ENCODE assay signal across 9 mouse cellular contexts in genomic region chr8:70331526-70331925, GRCm38 (mm10). TPM values are rescaled to one million over a fixed set of nuclear protein-coding genes. Genes with fewer than 3 reads are reported as not detected.
DNase-seq lines count a peak whose midpoint lies in the region; ATAC-seq lines count a peak whose summit lies in the region.
"Had no signal": no experiment of that assay in that cellular context is flagged by ENCODE, and none has a peak within 500 bp of the region (broad histone marks: within the 10 kb centered on the region; RNA-seq: fewer than 3 reads in every experiment).

No protein-coding gene starts in this region.

- intact Hi-C loops in heart, postnatal 10 days (cut with DNase I) = no loop called here

- no peak overlapping the region for H3K9ac ChIP-seq in intestine, embryonic 14.5 days (ENCODE audit: low read length)
- no peak overlapping the region for H3K9ac ChIP-seq in intestine, embryonic 15.5 days
- H3K9ac ChIP-seq in embryonic facial prominence, embryonic 11.5 days (replicated peaks; ENCODE audit: low read length) = no peak overlapping the region
- H3K9ac ChIP-seq in neural tube, embryonic 13.5 days = peak overlapping the region; percentile 43; the same call in 1 of the 2 replicates

- no peak for ATAC-seq in intestine, embryonic 14.5 days (replicated peaks; ENCODE audit: low FRiP score, low TSS enrichment, low read depth)
- ATAC-seq in intestine, embryonic 15.5 days = no peak
- no peak for ATAC-seq in embryonic facial prominence, embryonic 11.5 days (replicated peaks; ENCODE audit: insufficient number of reproducible peaks, low FRiP score, low TSS enrichment, low read depth)
- ATAC-seq in neural tube, embryonic 13.5 days (ENCODE audit: low read depth) = no peak

- H3K27me3 ChIP-seq in intestine, embryonic 14.5 days (replicated peaks; ENCODE audit: control insufficient read depth, insufficient read depth, low read length) = no peaks in the 10 kb centered on the region
- H3K27me3 ChIP-seq in intestine, embryonic 15.5 days (replicated peaks) = peaks cover 3% of the 10 kb centered on the region; the same call in 1 of the 2 replicates
- H3K27me3 ChIP-seq in embryonic facial prominence, embryonic 11.5 days (ENCODE audit: control insufficient read depth, insufficient read depth, low read length) = no peaks in the 10 kb centered on the region
- peaks cover 11% of the 10 kb centered on the region; the same call in 1 of the 2 replicates for H3K27me3 ChIP-seq in limb, embryonic 10.5 days (ENCODE audit: low read depth, poor library complexity, severe bottlenecking)
- peaks cover 10% of the 10 kb centered on the region for H3K27me3 ChIP-seq in neural tube, embryonic 13.5 days

- no peaks in the 10 kb centered on the region; the same call in 1 of the 2 replicates for H3K9me3 ChIP-seq in intestine, embryonic 14.5 days (ENCODE audit: control insufficient read depth, low read length)
- H3K9me3 ChIP-seq in intestine, embryonic 15.5 days = no peaks in the 10 kb centered on the region
- H3K9me3 ChIP-seq in embryonic facial prominence, embryonic 11.5 days (replicated peaks; ENCODE audit: control insufficient read depth, low read length) = no peaks in the 10 kb centered on the region
- H3K9me3 ChIP-seq in limb, embryonic 10.5 days (replicated peaks) = no peaks in the 10 kb centered on the region
- H3K9me3 ChIP-seq in neural tube, embryonic 13.5 days = no peaks in the 10 kb centered on the region

- 78% methylated on average over 19 of the region's 19 CpGs for WGBS in intestine, embryonic 14.5 days
- 79% methylated on average over 19 of the region's 19 CpGs for WGBS in intestine, embryonic 15.5 days
- WGBS in embryonic facial prominence, embryonic 11.5 days = 64% methylated on average over 19 of the region's 19 CpGs
- WGBS in limb, embryonic 10.5 days = 72% methylated on average over 19 of the region's 19 CpGs
- 63% methylated on average over 19 of the region's 19 CpGs for WGBS in neural tube, embryonic 13.5 days

- peaks cover 57% of the 10 kb centered on the region for H3K36me3 ChIP-seq in intestine, embryonic 14.5 days (ENCODE audit: control insufficient read depth, insufficient read depth, low read length)
- peaks cover 51% of the 10 kb centered on the region for H3K36me3 ChIP-seq in intestine, embryonic 15.5 days
- peaks cover 23% of the 10 kb centered on the region for H3K36me3 ChIP-seq in embryonic facial prominence, embryonic 11.5 days (replicated peaks; ENCODE audit: control insufficient read depth, insufficient read depth, low read depth, low read length)
- peaks cover 71% of the 10 kb centered on the region for H3K36me3 ChIP-seq in limb, embryonic 10.5 days
- H3K36me3 ChIP-seq in neural tube, embryonic 13.5 days = peaks cover 96% of the 10 kb centered on the region

- H3K4me3 ChIP-seq in intestine, embryonic 14.5 days (ENCODE audit: low read depth, low read length) = no peak overlapping the region
- H3K4me3 ChIP-seq in intestine, embryonic 15.5 days (replicated peaks) = no peak overlapping the region
- H3K4me3 ChIP-seq in embryonic facial prominence, embryonic 11.5 days (ENCODE audit: low read depth, low read length) = no peak overlapping the region
- peak overlapping the region; percentile 39; the same call in 1 of the 2 replicates for H3K4me3 ChIP-seq in limb, embryonic 10.5 days
- H3K4me3 ChIP-seq in neural tube, embryonic 13.5 days = no peak overlapping the region

- H3K27ac ChIP-seq in intestine, embryonic 14.5 days (ENCODE audit: low read depth) = no peak overlapping the region
- no peak overlapping the region for H3K27ac ChIP-seq in intestine, embryonic 15.5 days
- no peak overlapping the region for H3K27ac ChIP-seq in embryonic facial prominence, embryonic 11.5 days (replicated peaks; ENCODE audit: low read depth, low read length)
- peak overlapping the region; percentile 57 for H3K27ac ChIP-seq in limb, embryonic 10.5 days
- H3K27ac ChIP-seq in neural tube, embryonic 13.5 days (replicated peaks) = peak overlapping the region; percentile 56; the same call in 1 of the 2 replicates
- H3K27ac ChIP-seq: stomach, postnatal 0 days had no signal

- peaks cover 14% of the 10 kb centered on the region for H3K4me1 ChIP-seq in intestine, embryonic 14.5 days (replicated peaks; ENCODE audit: control insufficient read depth, insufficient read depth, low read length)
- peaks cover 14% of the 10 kb centered on the region for H3K4me1 ChIP-seq in intestine, embryonic 15.5 days (replicated peaks)
- H3K4me1 ChIP-seq in embryonic facial prominence, embryonic 11.5 days (ENCODE audit: control insufficient read depth, insufficient read depth, low read length) = peaks cover 12% of the 10 kb centered on the region
- peaks cover 42% of the 10 kb centered on the region for H3K4me1 ChIP-seq in limb, embryonic 10.5 days
- H3K4me1 ChIP-seq in neural tube, embryonic 13.5 days (replicated peaks) = peaks cover 33% of the 10 kb centered on the region

- peak; percentile 61 for DNase-seq in intestine, embryonic 14.5 days (ENCODE audit: low spot score)
- DNase-seq in embryonic facial prominence, embryonic 11.5 days (ENCODE audit: low spot score) = peak; percentile 48
- DNase-seq in limb, embryonic 10.5 days (ENCODE audit: low spot score) = no peak
- no peak for DNase-seq in heart, postnatal 10 days
- DNase-seq in adrenal gland, adult 8-10 months = no peak
- no peak for DNase-seq in urinary bladder, adult 2 months (ENCODE audit: low spot score)

- no peak overlapping the region for H3K4me2 ChIP-seq in intestine, embryonic 14.5 days (ENCODE audit: low read length)
- H3K4me2 ChIP-seq in intestine, embryonic 15.5 days (replicated peaks) = no peak overlapping the region
- H3K4me2 ChIP-seq in embryonic facial prominence, embryonic 11.5 days (ENCODE audit: low read depth, low read length) = no peak overlapping the region
- H3K4me2 ChIP-seq in neural tube, embryonic 13.5 days = no peak overlapping the region

RNA-seq across cellular contexts. Expression of gene Gdf1, which starts 1.9 kb away (rescaled TPM):
- 1.8 and 2.1 TPM in 2 replicates for polyA plus RNA-seq in intestine, embryonic 14.5 days (2014; fragmentation: Nextera tagmentation; extraction: Ambion mirVana)
- polyA plus RNA-seq in intestine, embryonic 15.5 days (2015; fragmentation: Nextera tagmentation; extraction: Ambion mirVana) = 0.38 and 1.4 TPM in 2 replicates
- 0.22 and 3.1 TPM in 2 replicates for polyA plus RNA-seq in embryonic facial prominence, embryonic 11.5 days (2014; fragmentation: Nextera tagmentation; extraction: Ambion mirVana)
- 7.9 and 13.8 TPM in 2 replicates for polyA plus RNA-seq in limb, embryonic 10.5 days (2016; fragmentation: Nextera tagmentation; extraction: Ambion mirVana)
- 2.4 and 3.3 TPM in 2 replicates for polyA plus RNA-seq in neural tube, embryonic 13.5 days (2015; fragmentation: Nextera tagmentation; extraction: Ambion mirVana)
- under 1 TPM in 1 of 2 experiments, not detected in 1; 0.20 TPM for total RNA-seq in heart, postnatal 10 days (2021)
- 1 to 10 TPM in 2 of 4 experiments, under 1 TPM in 2; 0.70 to 1.6 (median 1.1) TPM for total RNA-seq in adrenal gland, adult 8-10 months (2022)
- 0.74 and 1.3 TPM in 2 replicates for polyA plus RNA-seq in urinary bladder, adult 2 months (2012; rRNA removed)

RNA-seq across cellular contexts. Expression of gene Cers1, which starts 16.0 kb away (rescaled TPM):
- polyA plus RNA-seq in intestine, embryonic 14.5 days (2014; fragmentation: Nextera tagmentation; extraction: Ambion mirVana) = 4.3 and 4.6 TPM in 2 replicates
- 3.6 TPM in 2 replicates for polyA plus RNA-seq in intestine, embryonic 15.5 days (2015; fragmentation: Nextera tagmentation; extraction: Ambion mirVana)
- 3.9 and 4.0 TPM in 2 replicates for polyA plus RNA-seq in embryonic facial prominence, embryonic 11.5 days (2014; fragmentation: Nextera tagmentation; extraction: Ambion mirVana)
- polyA plus RNA-seq in limb, embryonic 10.5 days (2016; fragmentation: Nextera tagmentation; extraction: Ambion mirVana) = 3.2 and 4.6 TPM in 2 replicates
- polyA plus RNA-seq in neural tube, embryonic 13.5 days (2015; fragmentation: Nextera tagmentation; extraction: Ambion mirVana) = 23.3 and 26.2 TPM in 2 replicates
- total RNA-seq in heart, postnatal 10 days (2021) = under 1 TPM; 0.57 to 0.67 TPM
- 1 to 10 TPM; 2.8 to 5.3 (median 4.1) TPM for total RNA-seq in adrenal gland, adult 8-10 months (2022)
- 1.3 and 2.1 TPM in 2 replicates for polyA plus RNA-seq in urinary bladder, adult 2 months (2012; rRNA removed)

RNA-seq across cellular contexts. Expression of gene Upf1, which starts 21.6 kb away (rescaled TPM):
- polyA plus RNA-seq in intestine, embryonic 14.5 days (2014; fragmentation: Nextera tagmentation; extraction: Ambion mirVana) = 16.6 and 19.4 TPM in 2 replicates
- 14.6 and 15.7 TPM in 2 replicates for polyA plus RNA-seq in intestine, embryonic 15.5 days (2015; fragmentation: Nextera tagmentation; extraction: Ambion mirVana)
- polyA plus RNA-seq in embryonic facial prominence, embryonic 11.5 days (2014; fragmentation: Nextera tagmentation; extraction: Ambion mirVana) = 20.4 and 21.0 TPM in 2 replicates
- polyA plus RNA-seq in limb, embryonic 10.5 days (2016; fragmentation: Nextera tagmentation; extraction: Ambion mirVana) = 25.6 and 26.7 TPM in 2 replicates
- polyA plus RNA-seq in neural tube, embryonic 13.5 days (2015; fragmentation: Nextera tagmentation; extraction: Ambion mirVana) = 16.3 and 17.3 TPM in 2 replicates
- 10 to 100 TPM; 40.8 to 48.8 TPM for total RNA-seq in heart, postnatal 10 days (2021)
- 10 to 100 TPM; 64.2 to 82.6 (median 76.1) TPM for total RNA-seq in adrenal gland, adult 8-10 months (2022)
- polyA plus RNA-seq in urinary bladder, adult 2 months (2012; rRNA removed) = 16.4 and 30.5 TPM in 2 replicates

RNA-seq across cellular contexts. Expression of gene Cope, which starts 29.2 kb away (rescaled TPM):
- polyA plus RNA-seq in intestine, embryonic 14.5 days (2014; fragmentation: Nextera tagmentation; extraction: Ambion mirVana) = 331 and 336 TPM in 2 replicates
- polyA plus RNA-seq in intestine, embryonic 15.5 days (2015; fragmentation: Nextera tagmentation; extraction: Ambion mirVana) = 331 and 429 TPM in 2 replicates
- 220 and 271 TPM in 2 replicates for polyA plus RNA-seq in embryonic facial prominence, embryonic 11.5 days (2014; fragmentation: Nextera tagmentation; extraction: Ambion mirVana)
- 293 and 321 TPM in 2 replicates for polyA plus RNA-seq in limb, embryonic 10.5 days (2016; fragmentation: Nextera tagmentation; extraction: Ambion mirVana)
- 271 and 278 TPM in 2 replicates for polyA plus RNA-seq in neural tube, embryonic 13.5 days (2015; fragmentation: Nextera tagmentation; extraction: Ambion mirVana)
- total RNA-seq in heart, postnatal 10 days (2021) = 100 to 1,000 TPM; 160 to 173 TPM
- 100 to 1,000 TPM; 190 to 236 (median 226) TPM for total RNA-seq in adrenal gland, adult 8-10 months (2022)
- 211 and 264 TPM in 2 replicates for polyA plus RNA-seq in urinary bladder, adult 2 months (2012; rRNA removed)

RNA-seq across cellular contexts. Expression of gene Ddx49, which starts 29.2 kb away (rescaled TPM):
- 47.5 and 49.7 TPM in 2 replicates for polyA plus RNA-seq in intestine, embryonic 14.5 days (2014; fragmentation: Nextera tagmentation; extraction: Ambion mirVana)
- 45.8 and 52.7 TPM in 2 replicates for polyA plus RNA-seq in intestine, embryonic 15.5 days (2015; fragmentation: Nextera tagmentation; extraction: Ambion mirVana)
- polyA plus RNA-seq in embryonic facial prominence, embryonic 11.5 days (2014; fragmentation: Nextera tagmentation; extraction: Ambion mirVana) = 51.4 and 52.5 TPM in 2 replicates
- polyA plus RNA-seq in limb, embryonic 10.5 days (2016; fragmentation: Nextera tagmentation; extraction: Ambion mirVana) = 58.9 and 59.4 TPM in 2 replicates
- polyA plus RNA-seq in neural tube, embryonic 13.5 days (2015; fragmentation: Nextera tagmentation; extraction: Ambion mirVana) = 41.9 and 51.9 TPM in 2 replicates
- total RNA-seq in heart, postnatal 10 days (2021) = 10 to 100 TPM; 33.1 to 33.5 TPM
- 10 to 100 TPM; 74.5 to 93.4 (median 86.3) TPM for total RNA-seq in adrenal gland, adult 8-10 months (2022)
- polyA plus RNA-seq in urinary bladder, adult 2 months (2012; rRNA removed) = 35.1 and 35.2 TPM in 2 replicates

Comparison
In these comparisons a context has a peak if more than half of its experiments do, and no peak if none do; other contexts are left out.
1. DNase-seq: peak in intestine, embryonic 14.5 days (single experiment) and embryonic facial prominence, embryonic 11.5 days (single experiment); none in limb, embryonic 10.5 days (single experiment), heart, postnatal 10 days (0 of 2), adrenal gland, adult 8-10 months (single experiment) and urinary bladder, adult 2 months (single experiment).
2. H3K27ac ChIP-seq: peak in limb, embryonic 10.5 days (single experiment) and neural tube, embryonic 13.5 days (single experiment); none in intestine, embryonic 14.5 days (single experiment), intestine, embryonic 15.5 days (single experiment) and embryonic facial prominence, embryonic 11.5 days (single experiment).